Mouse (Mus musculus) heart, adult 8-10 months (tissue): ENCODE results near the gene Gm49340. TPM values are rescaled to one million over a fixed set of nuclear protein-coding genes. Genes with fewer than 3 reads are reported as not detected.
"Not testable (repeated sequence)": the region's sequence is repeated elsewhere in the genome, so short reads cannot be mapped to it uniquely, and the experiment has no call there.

Source experiments
- DNase-seq: peaks from one replicate; pipeline ENCODE4 v3.0.0; 2022; ENCODE audit warnings: low spot score
- total RNA-seq, 4 experiments: library from RNA; stranded (reverse); gene quantifications; 2 replicates each; pipeline ENCODE4 v1.2.4; 2022

Gm49340 gene
- total RNA-seq: not detected

GRCm38 (mm10) chr11:73329442-73329841 is at the start of gene Gm49340, which contains the start of the genes Aspa and Spata22:
Gm49340 (plus strand) TSS chr11:73329741.
Aspa (minus strand) TSS chr11:73329596.
Spata22 (plus strand) TSS chr11:73329741.
- DNase-seq: no peak

- DNase-seq: no peak
These were observed 48.8 kb upstream of the Gm49340 start for GRCm38 (mm10) chr11:73280710-73281109.

DNA sequence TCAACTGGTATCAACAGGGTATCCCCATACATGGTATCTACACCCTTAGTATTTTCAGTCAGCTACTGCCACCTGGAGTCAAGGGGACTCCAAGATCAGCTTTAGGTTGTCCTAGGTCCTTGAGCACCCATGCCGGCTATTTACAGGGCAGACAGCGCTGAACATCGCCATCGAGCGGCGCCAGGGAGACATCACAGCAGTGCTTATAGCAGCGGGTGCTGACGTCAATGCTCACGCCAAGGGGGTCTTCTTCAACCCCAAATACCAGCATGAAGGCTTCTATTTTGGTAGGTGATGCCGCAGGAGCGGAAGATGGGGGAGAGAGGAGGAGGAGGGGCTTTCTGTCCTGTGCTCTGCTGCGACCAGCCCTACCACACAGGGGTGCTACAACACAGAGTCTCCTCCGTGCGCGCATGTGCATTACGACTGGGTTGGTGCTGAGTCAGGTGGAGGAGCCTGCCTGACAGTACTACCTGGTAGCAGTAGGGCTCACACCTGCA is 48.0 kb upstream of the Gm49340 start:
- DNase-seq: peak; percentile 38

DNA sequence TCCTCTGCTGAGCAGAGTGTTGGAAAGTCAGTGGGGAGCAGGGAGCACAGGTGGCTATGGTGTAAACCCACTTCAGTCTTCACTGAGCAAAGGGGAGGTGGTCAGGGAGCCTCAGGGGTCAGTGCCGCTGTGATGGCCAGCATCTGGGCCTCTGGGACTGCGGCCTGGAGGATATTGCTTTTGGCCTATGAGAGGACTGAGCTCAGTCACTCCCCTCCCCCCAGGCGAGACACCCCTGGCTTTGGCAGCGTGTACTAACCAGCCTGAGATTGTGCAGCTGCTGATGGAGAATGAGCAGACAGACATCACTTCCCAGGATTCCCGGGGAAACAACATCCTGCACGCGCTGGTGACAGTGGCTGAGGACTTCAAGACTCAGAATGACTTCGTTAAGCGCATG is 46.2 kb upstream of the Gm49340 start:
- DNase-seq: peak; percentile 36

- no peak for DNase-seq
These were observed 45.6 kb upstream of the Gm49340 start for GRCm38 (mm10) chr11:73283926-73284325.

DNA sequence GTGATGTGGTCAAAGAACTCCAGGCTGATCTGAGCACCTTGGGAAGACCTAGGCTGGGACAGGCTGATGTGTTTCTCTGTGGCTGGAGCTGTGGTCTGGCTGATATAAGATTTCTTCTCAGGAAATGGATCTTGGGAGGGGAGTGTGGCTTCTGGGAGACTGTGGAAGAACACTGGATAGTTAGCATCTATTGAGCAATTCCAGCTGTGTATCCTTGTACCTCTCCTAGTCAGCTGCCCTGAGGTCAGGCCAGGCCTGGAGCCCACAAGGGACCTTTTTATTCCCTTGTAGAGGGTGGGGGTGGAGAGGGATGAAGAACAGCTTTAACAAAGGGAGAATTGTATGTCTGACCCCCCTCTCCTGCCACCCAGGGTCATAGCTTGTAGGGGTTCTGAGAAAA is 45.2 kb upstream of the Gm49340 start:
- DNase-seq: peak; percentile 19

DNA sequence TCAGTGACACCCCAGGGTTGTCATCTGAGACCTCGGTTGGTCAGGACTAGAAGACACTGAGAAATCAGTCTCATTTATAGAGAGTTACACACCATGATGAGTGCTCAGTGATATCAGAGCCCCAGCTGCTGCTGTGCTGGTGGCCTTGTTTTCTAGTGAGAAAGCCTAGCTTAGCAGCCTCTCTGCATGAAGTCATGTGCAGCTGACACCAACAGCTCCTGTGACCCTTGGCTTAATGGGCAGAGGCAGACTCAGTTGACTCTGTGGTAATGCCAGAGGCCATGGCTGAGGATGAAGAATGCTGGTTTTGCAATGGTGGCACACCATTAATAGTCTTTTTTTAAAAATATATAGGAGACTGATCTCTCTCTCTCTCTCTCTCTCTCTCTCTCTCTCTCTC is 39.9 kb upstream of the Gm49340 start:
- no peak for DNase-seq

- no peak for DNase-seq
These were observed 26.4 kb upstream of the Gm49340 start for GRCm38 (mm10) chr11:73303123-73303522.

DNA sequence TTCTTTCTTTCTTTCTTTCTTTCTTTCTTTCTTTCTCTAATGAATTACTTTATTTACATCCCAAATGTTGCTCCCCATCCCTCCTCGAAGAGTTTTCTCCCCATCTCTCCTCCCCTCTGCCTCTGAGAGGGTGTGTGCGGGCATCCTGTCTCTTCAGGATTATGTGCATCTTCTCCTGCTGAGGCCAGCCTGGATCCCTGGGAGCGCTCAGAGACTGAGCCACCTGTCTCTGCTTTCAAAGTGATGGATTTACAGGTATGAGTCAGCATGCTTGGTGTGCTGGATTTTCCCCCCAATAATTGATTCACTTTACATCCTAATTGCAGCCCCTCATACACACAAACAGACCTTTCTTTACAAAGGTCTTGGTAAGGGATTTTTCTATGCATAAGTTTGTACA is 13.6 kb upstream of the Gm49340 start:
- DNase-seq: no peak

GRCm38 (mm10) chr11:73318581-73318980 is 11.0 kb upstream of the Gm49340 start:
- DNase-seq: peak; percentile 46

- DNase-seq: not testable (repeated sequence)
These were observed 8.5 kb upstream of the Gm49340 start for GRCm38 (mm10) chr11:73321064-73321463.

DNA sequence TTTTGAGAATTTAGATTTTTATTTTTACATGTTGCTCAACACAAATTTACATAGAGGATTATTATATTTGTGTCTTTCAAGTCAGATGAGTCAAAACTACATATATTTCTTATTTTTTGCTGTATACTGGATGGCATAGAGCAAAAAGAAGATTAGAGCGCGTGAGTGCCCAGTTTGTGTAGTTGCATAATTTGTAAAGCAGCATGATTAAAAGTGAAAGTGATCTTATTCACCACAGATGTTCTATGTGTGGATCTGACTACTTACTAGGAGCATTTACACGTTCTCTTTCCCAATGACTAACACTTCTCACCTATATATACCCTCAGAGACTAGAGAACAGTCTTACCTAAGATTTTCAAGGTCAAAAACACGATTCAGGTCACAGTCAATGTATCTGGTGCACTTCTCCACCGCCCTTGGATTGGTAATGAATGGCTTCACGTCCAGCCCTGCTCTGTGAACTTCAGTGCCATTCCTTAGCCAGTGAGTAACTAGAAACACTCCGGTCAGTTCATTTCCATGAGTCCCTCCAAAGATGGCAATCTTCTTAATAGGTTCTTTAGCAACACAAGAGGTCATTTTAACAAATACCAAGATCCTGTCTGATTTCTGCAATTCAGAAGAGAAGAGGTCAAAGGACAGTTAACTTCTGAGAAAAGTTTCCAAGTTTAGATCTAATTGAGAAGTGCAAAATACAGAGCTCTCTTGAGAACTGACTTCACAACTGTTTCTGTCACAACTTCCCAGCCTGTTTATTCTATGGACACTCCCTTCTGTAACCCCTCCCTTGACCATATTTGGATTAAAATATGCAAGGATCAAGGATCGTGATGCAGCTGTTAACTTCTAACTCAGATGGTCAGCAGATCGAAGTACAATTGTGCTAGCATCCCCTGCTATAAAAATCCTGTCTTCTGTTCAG is 5.4 kb upstream of the Gm49340 start:
- DNase-seq: peak; percentile 24

GRCm38 (mm10) chr11:73326485-73326886 is 3.1 kb upstream of the Gm49340 start:
- DNase-seq: peak; percentile 29

GRCm38 (mm10) chr11:73327361-73327760 is 2.2 kb upstream of the Gm49340 start:
- DNase-seq: no peak

- no peak for DNase-seq
These were observed 3.8 kb downstream of the Gm49340 start for GRCm38 (mm10) chr11:73333357-73333756.

- no peak for DNase-seq
These were observed 7.4 kb downstream of the Gm49340 start for GRCm38 (mm10) chr11:73336919-73337318.

GRCm38 (mm10) chr11:73350483-73350882 is 20.9 kb downstream of the Gm49340 start, which contains the start of gene Olfr20:
Olfr20 (plus strand) TSS chr11:73350783.
- DNase-seq: no peak

DNA sequence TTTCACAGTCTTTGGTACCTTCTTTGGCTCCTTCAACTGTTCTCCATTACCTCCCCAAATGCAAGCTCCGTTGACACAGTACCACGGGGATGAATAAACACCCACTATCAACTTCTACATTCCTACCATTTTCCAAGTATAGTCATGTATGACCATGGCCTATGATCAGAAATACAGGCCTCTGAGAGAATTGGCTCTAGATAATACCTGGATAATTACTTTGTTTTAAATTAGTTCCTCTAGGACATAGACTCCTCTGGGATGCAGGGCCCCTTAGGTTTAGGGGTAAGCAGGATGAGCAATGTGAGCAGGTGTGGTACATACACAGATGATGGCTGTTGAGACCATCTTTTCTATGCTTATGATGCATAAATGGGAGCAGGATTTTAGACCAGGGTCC is 41.4 kb downstream of the Gm49340 start, which contains the start of gene Olfr376:
TSS of gene Olfr376 (plus strand) at position 301 of the 400 bp plus-strand sequence.
- DNase-seq: no peak

DNA sequence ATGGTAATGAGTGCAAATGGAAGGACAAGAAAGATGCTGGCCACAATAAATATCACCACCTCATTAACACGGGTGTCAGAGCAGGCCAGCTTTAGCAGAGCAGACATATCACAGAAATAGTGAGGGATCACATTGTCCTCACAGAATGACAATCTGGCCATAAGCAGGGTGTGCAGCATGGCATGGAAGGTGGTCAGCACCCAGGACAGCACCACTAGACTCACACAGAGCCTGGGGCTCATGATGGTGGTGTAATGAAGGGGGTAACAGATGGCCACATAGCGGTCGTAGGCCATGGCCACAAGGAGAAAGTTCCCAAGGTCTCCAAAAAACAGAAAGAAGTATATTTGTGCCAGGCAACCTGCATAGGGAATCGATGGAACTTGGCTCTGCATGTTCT is 65.8 kb downstream of the Gm49340 start:
- no peak for DNase-seq

DNA sequence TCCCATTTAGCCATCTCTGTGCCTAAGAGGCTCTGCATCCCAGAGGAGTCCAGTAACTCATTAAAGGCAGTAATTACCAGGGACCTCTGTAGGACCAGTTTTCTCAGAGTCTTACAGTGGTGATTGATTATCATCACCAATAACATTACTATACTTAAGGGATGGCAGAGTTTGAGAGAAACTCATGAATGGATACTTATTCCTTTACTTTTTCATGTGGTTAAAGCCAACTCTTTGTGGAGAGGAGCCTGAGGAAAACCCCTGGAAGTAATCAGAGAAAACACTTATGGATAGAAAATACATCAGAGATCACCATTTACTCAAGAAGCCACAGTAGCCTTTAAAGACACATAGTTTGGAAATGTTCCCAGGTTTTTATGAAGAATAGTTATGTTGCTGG is 70.0 kb downstream of the Gm49340 start, which contains the start of gene Olfr1:
TSS of gene Olfr1 (minus strand) at position 101 of the 400 bp plus-strand sequence.
- DNase-seq: no peak
